Mouse (Mus musculus): Measurements from ENCODE around the gene Olfr479. TPM values are rescaled to one million over a fixed set of nuclear protein-coding genes. Genes with fewer than 3 reads are reported as not detected.

The Olfr479 gene
- polyA plus RNA-seq (2014; fragmentation: Illumina TruSeq; extraction: RNeasy Lipid Tissue Mini Kit (QIAGEN cat#74804); ENCODE audit: low read depth, low replicate concordance) = not detected

GRCm38 (mm10) chr7:108050393-108050792 lies at the start of gene Olfr479:
TSS of gene Olfr479 (plus strand) at chr7:108050693.

DNA sequence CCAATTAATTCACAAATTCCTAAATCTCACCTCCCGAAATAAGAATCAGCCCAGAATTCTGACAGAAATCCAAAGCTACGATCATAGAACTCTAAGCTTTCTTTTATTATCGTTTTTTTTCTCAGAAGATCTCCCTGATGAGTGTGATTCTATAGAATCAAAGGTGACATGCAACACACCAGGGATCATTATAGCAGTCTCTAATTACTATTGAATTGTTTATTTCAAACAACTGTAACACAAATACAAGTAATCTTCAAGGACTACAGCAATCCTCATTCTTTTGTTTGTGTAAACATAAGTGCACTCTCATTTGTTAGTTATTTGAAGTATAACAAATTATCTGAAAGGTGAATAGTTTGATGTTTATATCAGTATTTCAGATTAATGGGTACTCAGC lies 16.6 kb upstream of the Olfr479 start, which contains the start of gene Olfr478:
Olfr478 (minus strand) TSS at position 101 of the 400 bp plus-strand sequence.

GRCm38 (mm10) chr7:108067246-108067645 lies 16.8 kb downstream of the Olfr479 start, which contains the start of gene Olfr480:
TSS of gene Olfr480 (minus strand) at chr7:108067346.

GRCm38 (mm10) chr7:108079555-108079954 lies 29.1 kb downstream of the Olfr479 start, which contains the start of gene Olfr481:
TSS of gene Olfr481 (plus strand) at chr7:108079855.

GRCm38 (mm10) chr7:108097486-108097885 lies 47.0 kb downstream of the Olfr479 start, which contains the start of gene Olfr482:
TSS of gene Olfr482 (minus strand) at chr7:108097586.

GRCm38 (mm10) chr7:108100549-108100948 lies 50.1 kb downstream of the Olfr479 start, which contains the start of gene Olfr483:
TSS of gene Olfr483 (plus strand) at chr7:108100849.

Other genes starting within 250 kb of the Olfr479 start
- not detected for gene Ovch2, start 249.5 kb upstream of the Olfr479 start, polyA plus RNA-seq (2014; fragmentation: Illumina TruSeq; extraction: RNeasy Lipid Tissue Mini Kit (QIAGEN cat#74804); ENCODE audit: low read depth, low replicate concordance)
- gene Olfr467, start 238.4 kb upstream of the Olfr479 start, polyA plus RNA-seq (2014; fragmentation: Illumina TruSeq; extraction: RNeasy Lipid Tissue Mini Kit (QIAGEN cat#74804); ENCODE audit: low read depth, low replicate concordance) = not detected
- not detected for gene Olfr469, start 225.2 kb upstream of the Olfr479 start, polyA plus RNA-seq (2014; fragmentation: Illumina TruSeq; extraction: RNeasy Lipid Tissue Mini Kit (QIAGEN cat#74804); ENCODE audit: low read depth, low replicate concordance)
- gene Olfr470, start 203.2 kb upstream of the Olfr479 start, polyA plus RNA-seq (2014; fragmentation: Illumina TruSeq; extraction: RNeasy Lipid Tissue Mini Kit (QIAGEN cat#74804); ENCODE audit: low read depth, low replicate concordance) = not detected
- gene Olfr472, start 152.8 kb upstream of the Olfr479 start, polyA plus RNA-seq (2014; fragmentation: Illumina TruSeq; extraction: RNeasy Lipid Tissue Mini Kit (QIAGEN cat#74804); ENCODE audit: low read depth, low replicate concordance) = not detected
- gene Olfr473, start 120.2 kb upstream of the Olfr479 start, polyA plus RNA-seq (2014; fragmentation: Illumina TruSeq; extraction: RNeasy Lipid Tissue Mini Kit (QIAGEN cat#74804); ENCODE audit: low read depth, low replicate concordance) = not detected
- not detected for gene Olfr474, start 96.0 kb upstream of the Olfr479 start, polyA plus RNA-seq (2014; fragmentation: Illumina TruSeq; extraction: RNeasy Lipid Tissue Mini Kit (QIAGEN cat#74804); ENCODE audit: low read depth, low replicate concordance)
- gene Olfr476, start 85.9 kb upstream of the Olfr479 start, polyA plus RNA-seq (2014; fragmentation: Illumina TruSeq; extraction: RNeasy Lipid Tissue Mini Kit (QIAGEN cat#74804); ENCODE audit: low read depth, low replicate concordance) = not detected
- gene Olfr477, start 64.0 kb upstream of the Olfr479 start, polyA plus RNA-seq (2014; fragmentation: Illumina TruSeq; extraction: RNeasy Lipid Tissue Mini Kit (QIAGEN cat#74804); ENCODE audit: low read depth, low replicate concordance) = not detected
- not detected for gene Olfr478, start 16.7 kb upstream of the Olfr479 start, polyA plus RNA-seq (2014; fragmentation: Illumina TruSeq; extraction: RNeasy Lipid Tissue Mini Kit (QIAGEN cat#74804); ENCODE audit: low read depth, low replicate concordance)
- not detected for gene Olfr480, start 16.7 kb downstream of the Olfr479 start, polyA plus RNA-seq (2014; fragmentation: Illumina TruSeq; extraction: RNeasy Lipid Tissue Mini Kit (QIAGEN cat#74804); ENCODE audit: low read depth, low replicate concordance)
- gene Olfr481, start 29.2 kb downstream of the Olfr479 start, polyA plus RNA-seq (2014; fragmentation: Illumina TruSeq; extraction: RNeasy Lipid Tissue Mini Kit (QIAGEN cat#74804); ENCODE audit: low read depth, low replicate concordance) = not detected
- gene Olfr482, start 46.9 kb downstream of the Olfr479 start, polyA plus RNA-seq (2014; fragmentation: Illumina TruSeq; extraction: RNeasy Lipid Tissue Mini Kit (QIAGEN cat#74804); ENCODE audit: low read depth, low replicate concordance) = not detected
- not detected for gene Olfr483, start 50.2 kb downstream of the Olfr479 start, polyA plus RNA-seq (2014; fragmentation: Illumina TruSeq; extraction: RNeasy Lipid Tissue Mini Kit (QIAGEN cat#74804); ENCODE audit: low read depth, low replicate concordance)
- not detected for gene Olfr484, start 76.8 kb downstream of the Olfr479 start, polyA plus RNA-seq (2014; fragmentation: Illumina TruSeq; extraction: RNeasy Lipid Tissue Mini Kit (QIAGEN cat#74804); ENCODE audit: low read depth, low replicate concordance)
- not detected for gene Olfr485, start 109.2 kb downstream of the Olfr479 start, polyA plus RNA-seq (2014; fragmentation: Illumina TruSeq; extraction: RNeasy Lipid Tissue Mini Kit (QIAGEN cat#74804); ENCODE audit: low read depth, low replicate concordance)
- gene Olfr486, start 122.0 kb downstream of the Olfr479 start, polyA plus RNA-seq (2014; fragmentation: Illumina TruSeq; extraction: RNeasy Lipid Tissue Mini Kit (QIAGEN cat#74804); ENCODE audit: low read depth, low replicate concordance) = not detected
- not detected for gene Olfr487, start 163.9 kb downstream of the Olfr479 start, polyA plus RNA-seq (2014; fragmentation: Illumina TruSeq; extraction: RNeasy Lipid Tissue Mini Kit (QIAGEN cat#74804); ENCODE audit: low read depth, low replicate concordance)
- gene Olfr488, start 207.7 kb downstream of the Olfr479 start, polyA plus RNA-seq (2014; fragmentation: Illumina TruSeq; extraction: RNeasy Lipid Tissue Mini Kit (QIAGEN cat#74804); ENCODE audit: low read depth, low replicate concordance) = not detected
- not detected for gene Olfr490, start 238.2 kb downstream of the Olfr479 start, polyA plus RNA-seq (2014; fragmentation: Illumina TruSeq; extraction: RNeasy Lipid Tissue Mini Kit (QIAGEN cat#74804); ENCODE audit: low read depth, low replicate concordance)